Comparison of ENCODE assay signal across 13 mouse cellular contexts in genomic region chr14:16244370-16244769, GRCm38 (mm10). TPM values are rescaled to one million over a fixed set of nuclear protein-coding genes. Genes with fewer than 3 reads are reported as not detected.
DNase-seq lines count a peak whose midpoint lies in the region; ATAC-seq and TF ChIP-seq lines count a peak whose summit lies in the region.
"Had no signal": no experiment of that assay in that cellular context is flagged by ENCODE, and none has a peak within 500 bp of the region (broad histone marks: within the 10 kb centered on the region; RNA-seq: fewer than 3 reads in every experiment).

No protein-coding gene starts in this region.

- intact Hi-C loops in heart, adult 2 months (cut with DNase I), result no loop called here
- intact Hi-C loops in heart, postnatal 14 days (cut with DNase I), result loop anchor here (10.0 kb wide), 1 partner anchor 70 kb away; no protein-coding TSS in a partner anchor

- TF ChIP-seq POLR2A in heart, adult 2 months (IDR thresholded peaks at IDR 0.05; ENCODE audit: insufficient read depth, low read depth, low read length), result no peak

- no peaks in the 10 kb centered on the region for H3K9me3 ChIP-seq in lung, embryonic 16.5 days (ENCODE audit: control insufficient read depth, low read length)
- no peaks in the 10 kb centered on the region for H3K9me3 ChIP-seq in intestine, embryonic 16.5 days (ENCODE audit: control insufficient read depth, low read length)
- H3K9me3 ChIP-seq: forebrain, embryonic 15.5 days; limb, embryonic 10.5 days had no signal

- H3K27ac ChIP-seq in heart, adult 2 months, result peak overlapping the region; percentile 90
- H3K27ac ChIP-seq in lung, embryonic 16.5 days (ENCODE audit: low read length), result no peak overlapping the region
- 0 out of 2 replicates have a peak overlapping the region, but pooled peaks have one; percentile 14 for H3K27ac ChIP-seq in intestine, embryonic 16.5 days (ENCODE audit: low read length)
- H3K27ac ChIP-seq: forebrain, embryonic 15.5 days had no signal

- TF ChIP-seq CTCF in heart, adult 2 months (IDR thresholded peaks at IDR 0.05), result no peak

- H3K27me3 ChIP-seq in heart, adult 2 months (ENCODE audit: control insufficient read depth, insufficient read depth, low read length), result no peaks in the 10 kb centered on the region
- H3K27me3 ChIP-seq in lung, embryonic 16.5 days (ENCODE audit: control insufficient read depth, insufficient read depth, low read depth, low read length), result no peaks in the 10 kb centered on the region
- no peaks in the 10 kb centered on the region for H3K27me3 ChIP-seq in intestine, embryonic 16.5 days (replicated peaks; ENCODE audit: control insufficient read depth, insufficient read depth, low read length)
- H3K27me3 ChIP-seq: forebrain, embryonic 15.5 days had no signal

- peaks cover 7% of the 10 kb centered on the region for H3K36me3 ChIP-seq in heart, adult 2 months (ENCODE audit: control insufficient read depth, insufficient read depth, low read length)
- H3K36me3 ChIP-seq in lung, embryonic 16.5 days (ENCODE audit: control insufficient read depth, insufficient read depth, low read length), result peaks cover 4% of the 10 kb centered on the region
- H3K36me3 ChIP-seq in intestine, embryonic 16.5 days (ENCODE audit: control insufficient read depth, insufficient read depth, low read length), result no peaks in the 10 kb centered on the region
- H3K36me3 ChIP-seq: forebrain, embryonic 15.5 days; limb, embryonic 10.5 days had no signal

- no peak for TF ChIP-seq EP300 in heart, adult 2 months (IDR thresholded peaks at IDR 0.05; ENCODE audit: insufficient read depth, low read depth, low read length)

- no peak overlapping the region for H3K4me3 ChIP-seq in heart, adult 2 months
- H3K4me3 ChIP-seq in lung, embryonic 16.5 days (ENCODE audit: low read length), result no peak overlapping the region
- H3K4me3 ChIP-seq in intestine, embryonic 16.5 days (ENCODE audit: low read length), result no peak overlapping the region

- no peak overlapping the region for H3K9ac ChIP-seq in heart, adult 2 months (ENCODE audit: low read depth, low read length)
- H3K9ac ChIP-seq in lung, embryonic 16.5 days (ENCODE audit: low read length), result no peak overlapping the region
- no peak overlapping the region for H3K9ac ChIP-seq in intestine, embryonic 16.5 days (ENCODE audit: low read depth, low read length)

- H3K4me2 ChIP-seq in lung, embryonic 16.5 days (ENCODE audit: low read depth, low read length), result peak overlapping the region; percentile 74; the same call in 1 of the 2 replicates
- H3K4me2 ChIP-seq in intestine, embryonic 16.5 days (ENCODE audit: low read depth, low read length), result peak overlapping the region; percentile 50; the same call in 1 of the 2 replicates

- ATAC-seq in lung, embryonic 16.5 days (ENCODE audit: low read depth), result no peak
- ATAC-seq in intestine, embryonic 16.5 days, result no peak
- peak; percentile 37; the same call in 1 of the 2 replicates for ATAC-seq in monocyte, adult 5-6 weeks (replicated peaks; ENCODE audit: insufficient number of reproducible peaks, low FRiP score, low TSS enrichment, poor library complexity, severe bottlenecking)

- no peaks in the 10 kb centered on the region for H3K4me1 ChIP-seq in heart, adult 2 months (ENCODE audit: control insufficient read depth, insufficient read depth, low read length)
- H3K4me1 ChIP-seq in lung, embryonic 16.5 days (replicated peaks; ENCODE audit: control insufficient read depth, insufficient read depth, low read length), result peaks cover 16% of the 10 kb centered on the region
- peaks cover 2% of the 10 kb centered on the region; the same call in 1 of the 2 replicates for H3K4me1 ChIP-seq in intestine, embryonic 16.5 days (ENCODE audit: control insufficient read depth, insufficient read depth, low read length)

- DNase-seq in heart, adult 2 months, result no peak
- DNase-seq in heart, postnatal 14 days, result no peak
- DNase-seq in lung, postnatal 36 days, result no peak
- no peak for DNase-seq in right cerebral cortex, adult 18-20 months
- DNase-seq in cerebellum, adult 8-10 months, result no peak
- DNase-seq: adrenal gland, adult 8-10 months; kidney, adult 11 months; midbrain, embryonic 14.5 days had no signal

- WGBS in heart, adult 2 months, result 78% methylated on average over 2 of the region's 2 CpGs
- 42% methylated on average over 2 of the region's 2 CpGs for WGBS in lung, embryonic 16.5 days
- 51% methylated on average over 2 of the region's 2 CpGs for WGBS in intestine, embryonic 16.5 days

- H3K79me2 ChIP-seq in heart, adult 2 months (replicated peaks; ENCODE audit: control insufficient read depth, insufficient read depth, low read length), result no peaks in the 10 kb centered on the region

RNA-seq across cellular contexts. Expression of gene Ngly1, which starts 4.7 kb away (rescaled TPM):
- 10 to 100 TPM; 30.7 to 31.2 TPM for total RNA-seq in heart, adult 2 months (2021)
- 19.2 and 22.6 TPM in 2 replicates for polyA plus RNA-seq in heart, adult 2 months (2012; rRNA removed)
- 10 to 100 TPM; 36.7 to 37.6 TPM for total RNA-seq in heart, postnatal 14 days (2021)
- polyA plus RNA-seq in lung, embryonic 16.5 days (2015; fragmentation: Nextera tagmentation; extraction: Ambion mirVana), result 36.9 and 38.4 TPM in 2 replicates
- 37.2 and 37.4 TPM in 2 replicates for polyA plus RNA-seq in intestine, embryonic 16.5 days (2015; fragmentation: Nextera tagmentation; extraction: Ambion mirVana)
- total RNA-seq in monocyte, adult 5-6 weeks (2017), result 58.4 to 63.1 TPM (median 59.5 TPM) in 3 replicates

RNA-seq across cellular contexts. Expression of gene Oxsm, which starts 5.2 kb away (rescaled TPM):
- 10 to 100 TPM; 19.5 to 23.0 TPM for total RNA-seq in heart, adult 2 months (2021)
- polyA plus RNA-seq in heart, adult 2 months (2012; rRNA removed), result 12.7 and 22.2 TPM in 2 replicates
- 10 to 100 TPM; 18.7 to 18.8 TPM for total RNA-seq in heart, postnatal 14 days (2021)
- 3.3 and 3.7 TPM in 2 replicates for polyA plus RNA-seq in lung, embryonic 16.5 days (2015; fragmentation: Nextera tagmentation; extraction: Ambion mirVana)
- 3.7 and 4.7 TPM in 2 replicates for polyA plus RNA-seq in intestine, embryonic 16.5 days (2015; fragmentation: Nextera tagmentation; extraction: Ambion mirVana)
- 11.2 to 13.6 TPM (median 12.5 TPM) in 3 replicates for total RNA-seq in monocyte, adult 5-6 weeks (2017)
